Mouse (Mus musculus) central nervous system, embryonic 18 days (tissue): ENCODE measurements around the gene Plek2. TPM values are rescaled to one million over a fixed set of nuclear protein-coding genes. Genes with fewer than 3 reads are reported as not detected.

Experiments
- polyA plus RNA-seq: library from polyadenylated mRNA; depleted of rRNA; stranded (reverse); fragments of >200 nt; gene quantifications from 2 replicates; pipeline ENCODE4 v1.2.3, GENCODE M21; 2012; rRNA removed

Gene Plek2
- 1.6 and 1.8 TPM in 2 replicates for polyA plus RNA-seq

GRCm38 (mm10) chr12:78906707-78907162 lies at the start of gene Plek2:
TSS of gene Plek2 (minus strand) at chr12:78906964.

DNA sequence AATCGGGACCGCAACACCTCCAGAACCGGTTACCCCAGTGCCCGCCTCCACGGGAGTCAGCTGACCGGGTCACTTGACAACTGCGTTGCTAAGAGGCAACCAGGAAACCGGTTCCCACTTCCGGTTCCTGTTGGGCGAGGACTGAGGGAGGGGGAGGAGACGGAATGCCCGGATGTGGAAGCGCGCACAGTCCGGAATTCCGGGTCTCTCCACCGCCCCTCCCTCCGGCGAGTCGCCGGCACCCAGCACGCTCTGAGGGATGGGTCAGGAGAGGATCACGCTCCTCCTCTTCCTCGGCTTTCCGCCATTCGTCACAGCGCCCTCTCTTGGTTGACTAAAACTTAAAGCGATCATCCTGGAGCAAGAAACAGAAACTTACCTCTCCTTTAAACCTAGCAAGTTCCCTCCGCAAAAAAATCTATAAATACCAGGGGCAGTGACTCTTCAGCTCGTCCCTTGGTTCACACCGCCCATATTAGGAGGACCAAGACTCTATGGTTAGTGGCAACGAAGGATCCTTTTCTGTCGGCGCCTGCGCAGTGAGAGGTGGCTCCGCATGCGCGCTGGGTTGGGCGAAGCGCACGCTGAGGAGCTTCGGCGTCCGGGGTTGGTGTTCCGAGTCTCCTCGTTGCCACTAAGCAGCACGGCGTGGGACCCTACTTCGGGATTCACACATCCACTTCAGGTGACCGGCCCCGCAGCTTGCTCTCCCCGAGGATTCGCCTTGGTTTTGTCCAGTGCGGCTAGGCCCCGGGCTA lies 45.1 kb downstream of the Plek2 start, which contains the start of the genes Atp6v1d and Eif2s1:
Atp6v1d (minus strand) TSS at position 143 of the 758 bp plus-strand sequence.
Eif2s1 (plus strand) TSS at position 324 of the 758 bp plus-strand sequence.

Other genes starting within 250 kb of the Plek2 start
- 0.44 and 0.64 TPM in 2 replicates for gene Fam71d, start 215.4 kb downstream of the Plek2 start, polyA plus RNA-seq
- gene Mpp5, start 158.1 kb downstream of the Plek2 start, polyA plus RNA-seq: 6.1 and 7.2 TPM in 2 replicates
- gene Atp6v1d, start 45.3 kb downstream of the Plek2 start, polyA plus RNA-seq: 86.9 and 94.2 TPM in 2 replicates
- 46.4 and 53.1 TPM in 2 replicates for gene Eif2s1, start 45.1 kb downstream of the Plek2 start, polyA plus RNA-seq
- gene Tmem229b, start 100.7 kb upstream of the Plek2 start, polyA plus RNA-seq: 76.5 and 80.4 TPM in 2 replicates
- 4.4 and 4.6 TPM in 2 replicates for gene Plekhh1, start 122.2 kb upstream of the Plek2 start, polyA plus RNA-seq
- gene Pigh, start 182.7 kb upstream of the Plek2 start, polyA plus RNA-seq: 14.0 and 15.4 TPM in 2 replicates
- gene Arg2, start 223.8 kb upstream of the Plek2 start, polyA plus RNA-seq: 13.4 and 15.0 TPM in 2 replicates